Mouse (Mus musculus) right cerebral cortex, postnatal 25 days (tissue): Measurements from ENCODE around the gene Batf.
"Not testable (repeated sequence)": the region's sequence is repeated elsewhere in the genome, so short reads cannot be mapped to it uniquely, and the experiment has no call there.

Source experiments
- DNase-seq: peaks from one replicate; pipeline ENCODE4 v3.0.0; 2022

Batf gene

DNA sequence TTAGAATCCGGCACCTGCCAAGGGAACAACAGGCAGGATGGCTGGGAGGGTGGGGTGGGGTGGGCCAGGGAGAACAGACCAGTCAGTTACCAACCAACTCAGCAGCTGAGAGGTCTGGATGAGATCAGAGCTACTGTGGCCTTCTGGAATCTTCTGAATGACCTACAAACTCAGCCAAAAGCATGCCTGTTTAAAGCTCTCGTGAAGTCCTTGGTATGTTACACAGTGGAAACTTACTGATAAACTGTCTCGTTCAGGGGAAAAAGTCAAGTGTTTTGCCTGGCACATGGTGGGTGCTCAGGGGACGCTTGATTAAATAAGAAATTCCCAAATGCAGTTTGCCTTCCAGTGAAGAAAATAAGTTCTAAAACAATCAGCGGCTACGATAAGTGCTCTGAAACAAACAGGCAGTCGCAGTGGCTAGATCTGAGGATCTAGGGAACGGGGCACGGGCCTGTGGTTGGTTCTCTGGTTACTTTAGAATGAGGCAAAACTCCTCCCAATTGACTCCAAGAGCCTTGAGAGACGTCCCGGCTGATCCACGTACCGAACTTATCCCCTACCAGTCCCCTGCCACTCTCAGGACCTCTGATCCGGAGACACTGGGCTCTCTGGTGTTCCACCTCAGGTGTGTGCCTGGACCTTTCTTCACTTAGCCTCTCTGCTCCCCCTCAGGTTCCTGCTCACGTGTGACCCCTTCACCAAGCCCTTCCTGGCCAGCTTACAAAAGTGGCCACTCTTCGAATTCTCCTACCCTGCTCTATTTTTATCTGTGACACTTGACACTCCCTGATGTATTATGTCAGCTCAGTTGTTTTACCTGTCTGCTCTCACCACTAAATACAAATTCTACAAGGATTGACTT, 1.8 kb upstream of the Batf start:
- DNase-seq, result no peak

DNA sequence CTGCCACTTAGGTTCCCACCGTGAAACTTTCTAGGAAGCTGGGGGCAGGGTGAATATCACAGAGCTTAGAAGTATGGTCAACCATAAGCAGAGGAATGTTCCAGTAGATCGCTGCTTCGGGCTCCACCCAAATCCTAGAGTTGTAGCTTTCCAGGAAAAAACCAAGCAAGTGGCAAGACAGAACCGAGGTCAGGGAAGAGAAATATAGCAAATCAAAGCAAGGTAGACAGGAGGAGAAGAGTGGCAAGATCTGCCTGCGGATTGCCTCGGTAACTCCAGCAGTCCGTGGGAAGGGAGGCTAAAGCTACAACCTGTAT, 706 bp downstream of the Batf start:
- DNase-seq, result no peak

DNA sequence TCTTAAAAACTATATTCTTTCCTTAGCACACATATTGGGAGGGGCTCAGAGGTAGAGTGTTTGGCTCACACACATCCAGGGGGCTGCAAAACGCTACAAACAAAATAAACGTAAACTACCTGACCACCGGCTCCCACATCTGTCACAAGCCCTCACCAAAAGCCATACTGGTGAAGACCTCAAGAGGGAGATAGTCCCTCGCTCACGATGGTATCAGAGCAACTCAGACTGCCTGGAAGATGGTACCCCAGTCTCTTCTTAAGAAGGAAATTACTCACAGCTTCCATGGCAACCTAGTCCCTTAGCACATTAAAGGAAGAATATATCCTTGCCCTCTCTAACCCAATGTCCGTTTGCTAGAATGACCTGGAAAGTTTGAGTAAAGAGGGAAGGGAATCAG, 1.4 kb downstream of the Batf start:
- no peak for DNase-seq

DNA sequence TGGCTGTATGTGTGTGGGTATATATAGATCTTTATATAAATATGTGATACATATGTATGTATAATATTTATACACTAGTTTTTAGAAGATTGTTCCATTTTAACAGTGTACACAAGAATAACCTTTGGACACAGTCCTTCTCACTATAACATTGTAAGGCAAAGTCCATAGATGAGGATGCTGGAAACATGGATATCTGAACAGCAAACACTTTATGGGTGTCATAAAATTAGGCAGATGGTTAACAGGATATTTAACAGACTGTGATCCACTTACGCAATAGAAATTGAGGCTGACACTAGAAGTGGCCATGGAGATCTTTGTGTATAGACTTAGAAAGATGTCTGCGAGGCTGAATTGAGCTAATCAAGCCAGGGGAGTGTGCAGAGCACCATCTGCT, 9.3 kb downstream of the Batf start:
- no peak for DNase-seq

DNA sequence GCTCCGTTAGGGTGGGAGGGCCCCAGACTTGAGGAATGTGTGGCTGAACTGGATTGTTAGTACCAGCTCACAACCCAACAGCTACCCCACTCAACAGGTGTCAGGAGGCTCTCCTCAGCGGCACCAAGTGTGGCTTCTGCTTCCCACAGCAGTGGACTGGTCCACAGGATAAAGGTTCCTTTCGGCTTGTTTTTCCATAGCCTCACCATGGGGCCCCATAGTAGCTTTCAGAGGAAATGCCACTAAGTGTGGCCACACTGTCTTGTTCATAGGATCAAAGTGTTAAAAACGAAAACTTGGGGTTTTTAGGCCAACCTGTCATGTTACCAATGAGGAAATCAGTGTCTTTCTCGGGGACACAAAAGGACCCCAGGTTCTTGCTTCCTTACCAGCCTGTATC, 10.0 kb downstream of the Batf start:
- no peak for DNase-seq

DNA sequence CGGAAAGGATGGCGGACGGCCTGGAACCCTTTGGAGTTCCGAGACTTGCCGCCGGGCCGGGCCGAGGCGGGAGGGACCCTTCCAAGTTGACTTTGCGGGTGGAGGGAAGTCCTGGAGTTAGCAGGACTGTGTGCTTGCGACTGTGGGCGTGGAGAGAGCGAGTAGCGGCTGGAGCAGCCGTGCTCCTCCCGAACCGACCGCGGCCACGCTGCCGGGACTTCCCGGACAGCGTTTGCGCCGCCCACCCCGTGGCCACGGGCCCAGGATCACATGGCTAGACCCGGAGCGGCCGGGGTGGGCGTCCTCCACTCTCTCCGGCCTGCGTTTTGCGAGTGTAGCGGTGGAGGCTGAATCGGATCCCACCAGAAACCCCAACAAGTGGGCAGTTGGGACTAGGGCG, 11.7 kb downstream of the Batf start:
- not testable (repeated sequence) for DNase-seq

DNA sequence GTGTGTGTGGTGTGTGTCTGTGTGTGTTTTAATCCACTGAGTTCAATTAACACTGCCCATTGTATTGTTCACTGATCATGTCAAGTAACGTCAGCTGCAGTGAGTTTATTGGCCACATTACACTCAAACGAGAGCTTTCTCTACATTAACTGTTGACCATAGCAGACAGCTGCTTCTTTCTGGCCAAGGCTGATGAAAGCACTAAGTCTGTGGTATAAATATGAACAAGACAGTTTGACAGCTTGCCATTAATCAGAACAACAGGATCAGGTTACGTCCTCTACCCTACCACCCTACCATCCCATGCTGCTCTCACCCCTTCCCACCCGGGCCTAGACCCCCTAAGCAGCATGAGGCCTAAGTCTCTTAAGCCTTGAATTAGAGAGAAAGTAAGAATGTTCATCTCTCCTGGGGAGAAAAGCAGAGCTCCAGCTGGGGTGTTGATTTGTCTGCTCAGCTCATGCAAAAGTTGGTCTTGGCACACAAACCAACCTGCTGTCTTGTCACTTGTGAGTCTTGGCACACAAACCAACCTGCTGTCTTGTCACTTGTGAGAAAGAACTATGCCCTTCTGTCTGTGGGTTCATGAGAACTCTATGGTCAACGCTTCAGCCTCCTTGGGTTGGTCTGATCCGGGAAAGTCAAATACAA, 13.8 kb downstream of the Batf start:
- DNase-seq, result no peak

DNA sequence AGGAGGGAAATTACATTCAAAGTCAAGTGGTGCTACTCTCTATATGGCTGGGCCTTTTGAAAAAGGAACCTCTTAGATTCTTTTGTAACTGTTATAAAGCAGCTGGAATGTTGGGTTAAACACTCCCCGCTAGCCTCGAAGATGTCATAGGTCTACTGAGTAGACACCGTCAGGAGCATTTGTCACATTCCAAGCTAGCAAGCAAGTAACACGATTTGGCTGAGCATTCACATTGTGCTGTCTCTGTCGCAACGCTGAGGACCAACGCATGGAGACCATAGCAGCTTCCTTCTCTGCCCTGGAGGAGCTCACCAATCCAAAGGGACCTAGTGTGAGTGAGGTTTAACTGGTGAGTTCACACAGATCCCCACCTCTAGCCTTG, 14.4 kb downstream of the Batf start:
- no peak for DNase-seq

DNA sequence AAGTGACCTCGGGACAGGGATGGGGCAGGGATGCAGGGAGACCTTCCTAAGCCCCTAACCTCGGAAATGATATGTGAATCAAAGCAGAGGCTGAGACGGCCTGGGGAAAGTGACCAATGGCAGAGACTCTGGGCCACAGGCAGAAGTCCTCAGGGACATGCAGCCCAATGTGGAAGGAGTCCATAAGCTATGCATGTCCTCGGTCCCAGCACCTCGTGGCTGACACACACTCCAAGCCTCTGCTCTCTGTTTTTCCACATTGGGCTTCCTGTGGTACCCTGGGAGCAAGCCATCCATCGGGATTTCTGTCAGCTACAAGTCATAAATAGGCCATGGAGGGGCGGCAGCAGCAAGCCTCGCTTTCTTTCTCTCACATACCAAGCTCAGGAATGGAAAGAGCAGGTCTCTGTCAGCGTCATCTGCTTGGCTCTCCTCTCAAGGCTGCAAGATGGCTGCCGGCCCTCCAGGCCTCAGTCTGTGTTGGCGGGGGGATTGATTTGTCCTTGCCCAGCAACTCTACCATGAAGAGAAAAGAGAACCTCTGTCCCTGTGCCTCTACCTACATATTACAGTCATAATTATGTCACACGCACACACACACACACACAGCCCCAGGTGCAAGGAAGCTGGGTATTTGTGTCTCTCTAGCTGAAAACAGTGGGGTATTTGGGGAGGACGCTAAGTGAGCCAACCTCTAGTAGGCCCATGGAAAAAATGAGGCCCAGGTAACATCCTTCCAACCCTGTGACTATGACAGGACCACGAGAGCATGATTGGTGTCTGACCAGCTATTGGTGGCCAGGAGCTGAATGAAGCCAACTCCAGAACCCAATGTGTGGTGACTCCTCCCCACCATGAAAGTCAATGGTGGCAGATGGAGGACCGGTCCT, 15.9 kb downstream of the Batf start:
- no peak for DNase-seq

DNA sequence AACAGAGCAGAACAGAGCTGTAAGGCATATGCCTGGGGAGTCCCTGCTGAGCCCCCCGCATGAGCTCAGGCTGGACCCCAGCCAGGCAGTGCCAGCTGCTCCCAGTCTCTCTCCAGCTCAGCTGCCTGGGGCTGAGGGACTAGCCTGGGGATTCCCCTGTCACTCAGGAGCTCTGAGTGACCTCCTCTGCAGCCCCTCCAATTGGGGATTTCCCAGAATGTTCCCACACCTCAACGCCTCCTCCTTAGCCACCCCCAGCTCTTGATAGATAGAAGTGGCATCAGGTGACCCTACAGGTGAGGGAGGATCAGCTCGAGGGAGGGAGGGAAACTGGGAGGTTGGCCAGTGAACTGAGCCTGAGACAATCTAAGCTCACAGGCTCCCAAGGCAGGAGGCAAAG, 17.0 kb downstream of the Batf start:
- no peak for DNase-seq

DNA sequence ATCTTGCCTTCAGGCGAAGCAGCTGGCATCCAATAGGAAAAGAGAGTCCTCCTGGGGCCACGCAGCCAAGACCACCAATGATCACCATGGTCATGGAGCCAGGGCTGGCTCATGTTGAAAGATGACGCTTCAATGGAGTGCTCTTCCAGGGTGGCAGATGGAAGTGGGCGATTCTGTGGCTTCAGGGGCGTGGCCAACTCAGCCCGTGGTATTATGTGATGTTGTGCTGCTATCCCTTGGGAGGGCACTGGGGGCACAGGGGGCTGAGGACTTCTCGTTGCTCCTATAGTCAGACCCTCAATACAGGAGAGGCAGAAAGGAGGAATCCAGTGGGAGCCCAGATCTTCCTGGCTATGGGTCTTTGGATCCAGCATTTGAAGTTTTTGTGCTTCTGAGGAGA, 18.1 kb downstream of the Batf start:
- DNase-seq, result no peak

DNA sequence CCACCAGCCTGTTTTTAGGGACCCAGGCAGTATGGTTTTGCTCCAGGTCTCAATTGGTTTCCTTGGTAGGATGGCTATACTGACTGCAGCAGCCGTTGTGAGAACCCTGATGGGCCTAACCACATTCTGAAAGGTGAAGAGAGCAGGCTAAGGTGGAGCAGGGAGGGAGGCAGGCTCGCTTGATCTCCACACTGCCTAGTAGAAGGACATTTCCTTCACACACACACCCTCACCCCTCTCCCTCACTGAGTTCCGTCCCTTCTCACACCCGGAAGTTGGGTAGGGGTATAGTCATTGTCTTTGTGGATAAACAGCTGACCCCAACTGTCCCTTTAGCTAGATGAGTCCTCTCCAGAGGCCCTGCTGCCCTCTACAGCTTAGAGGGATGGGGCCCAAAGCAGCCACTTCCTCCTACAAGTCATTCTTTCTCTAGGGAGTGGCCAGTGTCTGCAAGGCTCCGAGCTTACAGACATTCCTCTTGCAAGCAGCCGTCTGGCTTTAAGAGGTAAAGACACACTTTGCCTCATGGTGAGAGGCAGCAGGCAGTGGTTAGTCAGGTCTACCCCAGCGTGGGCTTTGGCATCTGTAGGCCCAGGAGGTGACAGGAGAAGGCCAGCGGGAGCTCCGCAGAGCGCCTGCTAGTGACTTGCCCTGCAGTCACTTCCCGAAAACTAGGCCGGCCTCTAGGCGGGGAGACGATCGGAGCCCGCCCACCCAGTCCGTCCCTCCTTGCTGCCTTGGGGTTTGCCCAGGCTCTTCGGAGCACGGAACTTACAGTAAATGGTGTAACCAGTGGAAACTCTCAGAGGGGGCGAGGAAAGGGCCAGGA, 18.7 kb downstream of the Batf start:
- peak; percentile 48 for DNase-seq

DNA sequence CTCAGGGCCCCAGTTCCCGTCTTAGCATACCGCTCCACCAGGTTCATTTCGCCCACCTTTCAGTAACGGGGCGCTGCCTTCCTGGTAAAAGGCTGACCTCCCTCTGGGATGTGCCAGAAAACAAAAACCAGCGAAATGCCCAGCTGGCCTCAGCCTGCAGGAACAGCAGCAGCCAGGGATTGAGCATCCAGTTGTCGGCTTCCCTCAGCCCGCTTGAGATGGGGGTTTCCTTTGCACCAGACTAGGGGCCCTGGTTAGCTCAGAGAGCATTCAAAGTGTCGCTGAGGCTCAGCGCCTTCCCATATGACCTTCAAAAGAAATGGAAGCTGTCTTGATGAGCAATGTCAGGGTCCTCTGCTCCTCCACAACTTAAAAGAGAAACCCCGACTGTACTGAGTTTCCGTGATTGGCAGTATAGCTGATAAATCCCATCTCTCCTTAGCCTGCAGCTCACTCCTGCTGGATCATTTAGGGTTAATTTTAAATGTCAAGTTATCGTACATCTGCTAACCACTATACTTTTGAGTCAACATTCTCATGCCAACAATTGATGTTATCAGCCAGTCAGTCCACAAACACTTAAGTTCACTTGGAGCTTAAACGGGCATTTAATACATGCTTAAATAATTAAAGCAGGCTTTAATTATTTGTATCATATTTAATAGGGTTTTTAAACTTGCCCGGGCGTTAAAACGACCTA, 19.5 kb downstream of the Batf start:
- no peak for DNase-seq

DNA sequence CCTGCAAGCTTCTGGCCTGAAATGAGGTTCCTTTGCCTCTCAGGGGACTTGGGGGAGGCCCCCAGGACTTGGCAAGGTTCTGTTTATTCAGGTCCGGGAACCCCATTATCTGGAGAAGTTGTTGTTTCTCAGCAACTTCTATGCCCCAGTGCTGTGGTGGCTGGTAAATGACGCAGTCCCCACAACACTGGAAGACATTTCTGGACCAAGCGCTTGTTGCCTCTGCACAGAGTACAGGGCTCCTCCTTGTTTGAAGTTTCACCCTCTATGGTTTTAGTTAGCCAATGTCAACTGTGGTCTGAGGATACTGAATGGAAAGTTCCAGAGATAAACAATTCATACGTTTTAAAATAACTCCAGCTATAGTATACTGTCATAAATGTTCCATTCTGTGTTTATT, 20.4 kb downstream of the Batf start:
- no peak for DNase-seq

DNA sequence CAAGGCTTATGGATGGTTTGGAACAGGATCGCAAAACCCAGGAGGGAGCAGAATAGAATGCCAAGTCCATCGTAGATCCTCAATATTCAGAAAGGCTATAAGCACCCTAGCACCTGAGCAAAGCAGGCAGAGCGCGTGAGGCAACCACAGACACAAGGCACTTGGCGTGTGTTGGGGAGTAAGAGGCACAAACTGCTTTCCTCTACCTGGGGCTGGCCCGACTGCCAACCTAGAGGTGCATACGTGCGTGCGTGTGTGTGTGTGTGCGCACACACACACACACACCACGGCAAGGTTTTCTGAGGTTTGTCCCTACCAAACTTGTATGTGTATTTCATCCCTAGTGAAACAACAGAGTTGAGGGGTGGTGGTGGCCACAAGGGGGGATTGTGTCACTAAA, 20.9 kb downstream of the Batf start:
- DNase-seq, result no peak

DNA sequence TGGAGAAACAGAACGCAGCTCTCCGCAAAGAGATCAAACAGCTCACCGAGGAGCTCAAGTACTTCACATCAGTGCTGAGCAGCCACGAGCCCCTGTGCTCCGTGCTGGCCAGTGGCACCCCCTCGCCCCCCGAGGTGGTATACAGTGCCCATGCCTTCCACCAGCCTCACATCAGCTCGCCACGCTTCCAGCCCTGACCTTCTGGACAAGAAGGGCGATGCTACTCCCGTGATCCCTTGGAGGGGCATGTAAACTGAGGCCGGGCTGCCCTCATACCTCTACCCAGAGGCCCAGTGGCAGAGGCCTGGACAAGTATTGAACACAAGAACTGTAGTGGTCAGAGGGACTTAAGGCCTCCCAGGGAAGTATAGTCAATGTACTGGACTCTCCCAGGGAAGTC, 22.1 kb downstream of the Batf start:
- DNase-seq, result no peak

DNA sequence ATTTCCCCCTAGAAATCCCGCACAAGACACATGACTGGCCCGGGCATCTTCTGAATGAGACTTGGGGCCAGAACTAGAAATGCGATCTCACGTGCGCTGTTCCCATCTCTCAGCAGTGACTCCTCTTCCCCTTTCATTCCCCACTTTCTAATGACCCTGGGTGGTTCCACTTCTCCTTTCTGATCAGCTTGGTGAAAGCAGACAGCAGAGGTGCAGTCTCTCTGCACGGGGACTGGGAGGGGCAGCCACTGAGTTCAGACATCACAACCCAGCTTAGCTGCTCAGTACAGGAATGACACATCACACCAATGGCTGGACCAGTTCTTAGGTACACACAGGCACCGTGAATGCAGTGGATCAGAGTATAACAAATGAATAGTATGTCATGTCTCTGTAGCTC, 24.2 kb downstream of the Batf start:
- no peak for DNase-seq

DNA sequence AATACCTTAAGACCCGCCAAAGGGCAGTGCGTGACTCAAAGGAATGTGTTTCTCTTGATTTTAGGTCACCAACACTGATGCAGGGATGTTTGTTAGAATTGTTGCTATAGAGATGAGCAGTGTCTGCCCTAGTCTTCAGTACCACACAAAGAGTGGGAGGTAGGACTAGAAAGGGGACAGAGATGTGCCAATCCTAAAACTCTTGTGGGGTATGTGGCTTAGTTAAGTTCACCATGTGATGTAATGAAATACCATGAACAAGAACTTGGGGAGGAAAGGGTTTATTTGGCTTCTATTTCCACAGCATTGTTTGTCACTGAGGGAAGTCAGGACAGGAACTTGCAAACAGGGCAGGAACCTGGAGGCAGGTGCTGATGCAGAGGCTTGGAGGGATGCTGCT, 26.1 kb downstream of the Batf start:
- DNase-seq, result no peak

DNA sequence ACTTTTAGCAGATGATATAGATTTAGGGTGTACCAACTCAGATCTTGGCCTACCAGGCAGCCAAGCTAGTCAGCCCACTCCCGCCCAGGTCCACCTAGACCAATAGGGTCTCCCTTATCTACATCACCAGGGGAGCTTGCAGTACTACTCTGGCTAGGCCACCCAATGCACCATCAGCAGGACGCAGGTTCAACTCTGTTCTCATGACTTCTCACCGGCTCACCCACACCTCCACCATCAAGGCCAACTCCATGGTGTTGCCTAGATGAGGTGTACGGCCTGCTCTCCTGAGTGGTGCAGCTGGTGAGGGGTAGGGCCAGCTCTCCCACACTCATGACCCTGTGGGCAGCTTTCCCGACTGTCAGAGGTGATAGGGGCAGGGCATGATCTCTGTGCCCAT, 27.7 kb downstream of the Batf start:
- no peak for DNase-seq

DNA sequence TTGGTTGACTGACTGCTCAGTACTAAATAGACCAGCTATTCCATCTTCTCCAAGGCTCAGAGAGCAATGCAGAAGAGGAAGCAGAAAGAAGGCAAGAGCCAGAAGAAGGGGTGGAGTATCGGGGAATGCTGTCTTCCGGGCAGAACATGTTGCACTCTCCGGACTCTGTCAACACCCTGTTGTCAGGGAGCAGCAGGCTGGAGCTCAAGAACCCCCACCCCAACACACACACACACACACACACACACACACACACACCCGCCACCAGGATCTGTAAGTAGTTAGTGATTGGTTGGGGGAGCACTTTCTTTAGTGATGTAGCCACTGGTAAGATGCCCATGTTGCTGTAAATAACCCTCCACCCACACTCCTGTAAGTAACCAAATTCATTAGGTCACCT, 38.8 kb downstream of the Batf start:
- no peak for DNase-seq

DNA sequence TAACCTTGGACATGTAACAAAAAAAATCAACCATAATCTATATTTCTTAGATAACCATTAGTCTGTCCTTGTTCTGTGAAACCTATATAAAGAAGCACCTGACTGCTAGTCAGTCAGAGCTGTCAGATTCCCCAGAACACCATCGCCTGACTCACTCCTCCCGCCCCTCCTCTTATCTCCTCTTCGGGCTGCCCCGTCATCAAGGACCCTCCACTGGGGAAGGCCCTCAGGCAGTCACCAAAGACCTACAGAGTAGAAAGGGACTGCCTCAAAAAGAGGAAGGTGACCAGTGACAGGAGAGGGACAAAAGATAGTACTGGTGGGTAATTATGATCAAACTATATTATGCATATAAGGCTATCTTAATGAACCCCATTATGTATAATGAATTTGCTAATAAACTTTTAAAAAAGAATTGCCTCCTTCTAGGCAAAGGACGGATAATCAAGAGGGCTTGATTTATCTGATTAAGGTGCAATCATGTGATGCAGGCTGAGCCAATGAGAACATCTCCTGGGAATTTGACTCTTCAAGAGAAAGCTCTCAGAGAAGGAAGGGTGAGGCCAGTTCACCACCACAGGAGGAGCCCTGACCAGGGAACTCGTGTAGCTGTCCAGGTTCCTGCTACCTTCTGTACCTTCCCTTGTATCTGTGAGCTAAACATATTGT, 40.4 kb downstream of the Batf start:
- no peak for DNase-seq

DNA sequence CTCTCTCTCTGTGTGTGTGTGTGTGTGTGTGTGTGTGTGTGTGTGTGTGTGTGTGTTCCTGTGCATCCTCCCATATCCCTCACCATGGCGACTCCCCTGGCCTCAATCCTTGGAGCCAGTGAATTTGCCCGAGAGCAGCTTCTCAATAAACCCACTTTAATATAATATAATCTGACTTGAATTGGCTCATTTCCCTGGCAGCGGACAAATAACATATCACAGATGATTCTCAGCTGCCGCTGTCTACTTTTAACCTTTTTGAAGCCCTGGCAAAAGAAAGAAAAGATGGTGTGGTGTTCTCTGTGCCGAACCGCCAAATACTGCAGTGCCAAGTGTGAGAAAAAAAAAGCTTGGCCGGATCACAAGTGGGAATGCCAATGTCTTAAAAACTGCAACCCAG, 41.7 kb downstream of the Batf start:
- no peak for DNase-seq
